In the genomic region with DNA sequence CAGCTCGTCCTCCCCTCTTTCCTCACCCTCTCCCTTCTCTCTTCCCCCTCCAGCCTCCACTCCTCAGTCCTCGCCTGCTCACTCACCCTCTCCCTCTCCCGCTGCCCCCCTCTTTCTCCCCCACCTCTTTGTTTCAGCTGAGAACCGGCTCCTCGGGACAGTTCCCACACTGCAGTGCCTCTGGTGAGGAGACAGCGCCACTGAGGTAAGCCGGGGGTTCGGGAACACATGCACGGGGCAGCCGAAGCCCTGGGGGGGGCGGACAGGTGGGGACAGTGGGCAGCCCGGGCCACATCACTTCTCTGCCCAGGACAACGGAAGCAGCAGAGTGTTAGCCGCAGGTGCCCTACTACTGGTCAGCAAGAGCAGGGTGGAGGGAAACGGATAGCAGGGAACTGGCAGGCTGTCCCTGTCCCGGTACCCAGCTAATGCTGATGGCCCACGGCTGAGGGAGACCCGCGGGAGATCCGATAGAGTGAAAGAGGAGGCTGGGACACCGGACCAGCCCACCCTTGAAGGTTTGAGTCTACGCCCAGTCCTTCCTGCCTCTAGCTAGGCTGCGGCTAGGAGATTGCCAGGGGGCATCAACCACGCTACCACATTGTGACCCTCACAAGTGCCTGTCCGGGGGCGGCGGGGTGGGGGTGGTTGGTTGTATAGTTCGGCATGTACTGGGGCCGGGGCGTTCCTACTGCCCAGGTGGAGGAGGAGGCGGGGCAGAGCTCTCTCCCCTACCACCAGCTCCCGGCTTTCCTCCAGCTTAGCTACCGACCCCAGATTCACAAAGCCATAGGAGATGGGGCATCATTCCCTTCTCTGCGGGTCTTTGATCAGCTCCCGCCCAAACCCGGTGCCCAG, we compare ENCODE assay signal across 8 mouse cellular contexts. TPM values are rescaled to one million over a fixed set of nuclear protein-coding genes. Genes with fewer than 3 reads are reported as not detected.
DNase-seq lines count a peak whose midpoint lies in the region; ATAC-seq and TF ChIP-seq lines count a peak whose summit lies in the region.

No protein-coding gene starts in this region.

- no peak for TF ChIP-seq CTCF in heart, postnatal 0 days (IDR thresholded peaks at IDR 0.05; ENCODE audit: low read depth)

- H3K9me3 ChIP-seq in heart, postnatal 0 days (replicated peaks; ENCODE audit: control insufficient read depth, low read length): no peaks in the 10 kb centered on the region
- no peaks in the 10 kb centered on the region for H3K9me3 ChIP-seq in intestine, embryonic 16.5 days (ENCODE audit: control insufficient read depth, low read length)

- 2% methylated on average over 36 of the region's 36 CpGs for WGBS in heart, postnatal 0 days
- 1% methylated on average over 35 of the region's 36 CpGs for WGBS in intestine, embryonic 16.5 days

- H3K36me3 ChIP-seq in heart, postnatal 0 days (replicated peaks; ENCODE audit: control insufficient read depth, insufficient read depth, low read length): no peaks in the 10 kb centered on the region
- H3K36me3 ChIP-seq in intestine, embryonic 16.5 days (ENCODE audit: control insufficient read depth, insufficient read depth, low read length): no peaks in the 10 kb centered on the region

- ATAC-seq in heart, postnatal 0 days (ENCODE audit: insufficient read depth, low read depth): 0 out of 2 replicates have a peak, but pooled peaks have one; percentile 11
- ATAC-seq in intestine, embryonic 16.5 days: peak; percentile 69

- peaks cover 48% of the 10 kb centered on the region for H3K27me3 ChIP-seq in heart, postnatal 0 days (ENCODE audit: control insufficient read depth, insufficient read depth, low read length)
- H3K27me3 ChIP-seq in intestine, embryonic 16.5 days (replicated peaks; ENCODE audit: control insufficient read depth, insufficient read depth, low read length): peaks cover 32% of the 10 kb centered on the region

- DNase-seq in heart, postnatal 0 days (ENCODE audit: low spot score): no peak
- no peak for DNase-seq in heart, adult 11 months
- peak; percentile 53 for DNase-seq in embryo, embryonic 9.5 days (ENCODE audit: extremely low spot score)
- DNase-seq in neural tube, embryonic 10.5 days (ENCODE audit: extremely low spot score, low spot score): peak; percentile 61
- DNase-seq in ovary, adult 18-20 months (ENCODE audit: low spot score): no peak
- DNase-seq in ovary, postnatal 14 days (ENCODE audit: low spot score): no peak
- no peak for DNase-seq in gastrocnemius, postnatal 25 days

- H3K27ac ChIP-seq in heart, postnatal 0 days (ENCODE audit: low read depth): no peak overlapping the region
- H3K27ac ChIP-seq in intestine, embryonic 16.5 days (ENCODE audit: low read length): no peak overlapping the region

- no peak for TF ChIP-seq EP300 in heart, postnatal 0 days (IDR thresholded peaks at IDR 0.05; ENCODE audit: low read depth)

- H3K9ac ChIP-seq in heart, postnatal 0 days (replicated peaks; ENCODE audit: low read depth, low read length): no peak overlapping the region
- peak overlapping the region; percentile 54 for H3K9ac ChIP-seq in intestine, embryonic 16.5 days (ENCODE audit: low read depth, low read length)

- H3K4me1 ChIP-seq in heart, postnatal 0 days (ENCODE audit: control insufficient read depth, insufficient read depth): no peaks in the 10 kb centered on the region; the same call in 1 of the 2 replicates
- H3K4me1 ChIP-seq in intestine, embryonic 16.5 days (ENCODE audit: control insufficient read depth, insufficient read depth, low read length): peaks cover 9% of the 10 kb centered on the region; the same call in 1 of the 2 replicates

- H3K4me3 ChIP-seq in heart, postnatal 0 days (ENCODE audit: low read depth, low read length): peak overlapping the region; percentile 14; the same call in 1 of the 2 replicates
- H3K4me3 ChIP-seq in intestine, embryonic 16.5 days (ENCODE audit: low read length): peak overlapping the region; percentile 38

- H3K4me2 ChIP-seq in heart, postnatal 0 days (ENCODE audit: low read depth, low read length): peak overlapping the region; percentile 20
- peak overlapping the region; percentile 56 for H3K4me2 ChIP-seq in intestine, embryonic 16.5 days (ENCODE audit: low read depth, low read length)

RNA-seq across cellular contexts. Expression of gene Glyctk, which starts 9.2 kb away (rescaled TPM):
- 2.0 and 2.5 TPM in 2 replicates for total RNA-seq in heart, postnatal 0 days (2014; rRNA removed; ENCODE audit: low replicate concordance)
- polyA plus RNA-seq in heart, postnatal 0 days (2015; fragmentation: Nextera tagmentation; extraction: Ambion mirVana): 0.90 and 1.1 TPM in 2 replicates
- 8.6 and 10.8 TPM in 2 replicates for polyA plus RNA-seq in intestine, embryonic 16.5 days (2015; fragmentation: Nextera tagmentation; extraction: Ambion mirVana)
- total RNA-seq in gastrocnemius, postnatal 25 days (2021): under 1 TPM; 0.38 to 0.56 TPM

RNA-seq across cellular contexts. Expression of gene Wdr82, which starts 22.0 kb away (rescaled TPM):
- total RNA-seq in heart, postnatal 0 days (2014; rRNA removed; ENCODE audit: low replicate concordance): 122 and 124 TPM in 2 replicates
- polyA plus RNA-seq in heart, postnatal 0 days (2015; fragmentation: Nextera tagmentation; extraction: Ambion mirVana): 13.9 and 14.3 TPM in 2 replicates
- 12.4 and 12.8 TPM in 2 replicates for polyA plus RNA-seq in intestine, embryonic 16.5 days (2015; fragmentation: Nextera tagmentation; extraction: Ambion mirVana)
- 10 to 100 TPM; 22.4 to 24.3 TPM for total RNA-seq in gastrocnemius, postnatal 25 days (2021)

RNA-seq across cellular contexts. Expression of gene Ppm1m, which starts 50.8 kb away (rescaled TPM):
- total RNA-seq in heart, postnatal 0 days (2014; rRNA removed; ENCODE audit: low replicate concordance): 7.5 and 22.8 TPM in 2 replicates
- polyA plus RNA-seq in heart, postnatal 0 days (2015; fragmentation: Nextera tagmentation; extraction: Ambion mirVana): 13.1 and 15.1 TPM in 2 replicates
- polyA plus RNA-seq in intestine, embryonic 16.5 days (2015; fragmentation: Nextera tagmentation; extraction: Ambion mirVana): 23.4 and 26.3 TPM in 2 replicates
- total RNA-seq in gastrocnemius, postnatal 25 days (2021): 1 to 10 TPM; 2.6 to 4.7 TPM

RNA-seq across cellular contexts. Expression of gene Col6a4, which starts 52.2 kb away (rescaled TPM):
- total RNA-seq in heart, postnatal 0 days (2014; rRNA removed; ENCODE audit: low replicate concordance): under 0.01 TPM in 1 of 2 replicates, not detected in the other
- 0.01 TPM in 1 of 2 replicates, not detected in the other for polyA plus RNA-seq in heart, postnatal 0 days (2015; fragmentation: Nextera tagmentation; extraction: Ambion mirVana)
- polyA plus RNA-seq in intestine, embryonic 16.5 days (2015; fragmentation: Nextera tagmentation; extraction: Ambion mirVana): 72.7 and 83.0 TPM in 2 replicates
- not detected for total RNA-seq in gastrocnemius, postnatal 25 days (2021)

RNA-seq across cellular contexts. Expression of gene Twf2, which starts 54.1 kb away (rescaled TPM):
- 92.1 and 105 TPM in 2 replicates for total RNA-seq in heart, postnatal 0 days (2014; rRNA removed; ENCODE audit: low replicate concordance)
- polyA plus RNA-seq in heart, postnatal 0 days (2015; fragmentation: Nextera tagmentation; extraction: Ambion mirVana): 57.3 and 64.2 TPM in 2 replicates
- polyA plus RNA-seq in intestine, embryonic 16.5 days (2015; fragmentation: Nextera tagmentation; extraction: Ambion mirVana): 48.6 and 50.0 TPM in 2 replicates
- 100 to 1,000 TPM in 1 of 2 experiments, 10 to 100 TPM in 1; 95.6 to 126 TPM for total RNA-seq in gastrocnemius, postnatal 25 days (2021)

Comparison
In these comparisons a context has a peak if more than half of its experiments do, and no peak if none do; other contexts are left out.
1. DNase-seq: peak in embryo, embryonic 9.5 days (single experiment) and neural tube, embryonic 10.5 days (single experiment); none in heart, postnatal 0 days (single experiment), heart, adult 11 months (single experiment), ovary, adult 18-20 months (single experiment), ovary, postnatal 14 days (single experiment) and gastrocnemius, postnatal 25 days (single experiment).